Comparison of ENCODE assay signal across 7 mouse cellular contexts in genomic region chr17:57275997-57276351, GRCm38 (mm10). TPM values are rescaled to one million over a fixed set of nuclear protein-coding genes. Genes with fewer than 3 reads are reported as not detected.
A peak's percentile ranks its signal among the peaks of the same experiment; 100 is the strongest.
DNase-seq lines count a peak whose midpoint lies in the region; ATAC-seq and TF ChIP-seq lines count a peak whose summit lies in the region.

No protein-coding gene starts in this region.

- DNase-seq in lung, adult 2 months, result peak; percentile 53
- no peak for DNase-seq in lung, postnatal 10 days
- no peak for DNase-seq in embryonic facial prominence, embryonic 11.5 days (ENCODE audit: low spot score)
- DNase-seq in hindbrain, embryonic 10.5 days (ENCODE audit: low spot score), result peak; percentile 22
- peak; percentile 13 for DNase-seq in lung, postnatal 25 days (ENCODE audit: low spot score)
- no peak for DNase-seq in ovary, adult 18-20 months (ENCODE audit: low spot score)
- no peak for DNase-seq in thymus, postnatal 0 days (ENCODE audit: low spot score)

- peak overlapping the region; percentile 97 for H3K4me3 ChIP-seq in lung, adult 2 months (replicated peaks; ENCODE audit: extremely low read depth, low read depth, low read length)
- H3K4me3 ChIP-seq in embryonic facial prominence, embryonic 11.5 days (ENCODE audit: low read depth, low read length), result peak overlapping the region; percentile 38
- peak overlapping the region; percentile 54 for H3K4me3 ChIP-seq in hindbrain, embryonic 10.5 days

- H3K27me3 ChIP-seq in embryonic facial prominence, embryonic 11.5 days (ENCODE audit: control insufficient read depth, insufficient read depth, low read length), result peaks cover 20% of the 10 kb centered on the region
- peaks cover 59% of the 10 kb centered on the region for H3K27me3 ChIP-seq in hindbrain, embryonic 10.5 days (ENCODE audit: insufficient read depth, poor library complexity, severe bottlenecking)

- H3K4me2 ChIP-seq in embryonic facial prominence, embryonic 11.5 days (ENCODE audit: low read depth, low read length), result peak overlapping the region; percentile 56

- no peak for ATAC-seq in embryonic facial prominence, embryonic 11.5 days (replicated peaks; ENCODE audit: insufficient number of reproducible peaks, low FRiP score, low TSS enrichment, low read depth)

- no peaks in the 10 kb centered on the region for H3K9me3 ChIP-seq in embryonic facial prominence, embryonic 11.5 days (replicated peaks; ENCODE audit: control insufficient read depth, low read length)
- H3K9me3 ChIP-seq in hindbrain, embryonic 10.5 days, result no peaks in the 10 kb centered on the region

- TF ChIP-seq CTCF in lung, adult 2 months (IDR thresholded peaks at IDR 0.05; ENCODE audit: insufficient read depth, low read length), result no peak

- no peak overlapping the region for H3K27ac ChIP-seq in embryonic facial prominence, embryonic 11.5 days (replicated peaks; ENCODE audit: low read depth, low read length)
- no peak overlapping the region for H3K27ac ChIP-seq in hindbrain, embryonic 10.5 days

- no peak overlapping the region for H3K9ac ChIP-seq in embryonic facial prominence, embryonic 11.5 days (replicated peaks; ENCODE audit: low read length)

- WGBS in lung, adult 2 months, result under 1% methylated on average over 13 of the region's 13 CpGs
- WGBS in embryonic facial prominence, embryonic 11.5 days, result 3% methylated on average over 13 of the region's 13 CpGs
- 5% methylated on average over 13 of the region's 13 CpGs for WGBS in hindbrain, embryonic 10.5 days

- TF ChIP-seq POLR2A in lung, adult 2 months (IDR thresholded peaks at IDR 0.05; ENCODE audit: borderline replicate concordance, extremely low read depth, low read depth, low read length), result 0 out of 2 replicates have a peak, but pooled peaks have one; percentile 23

- H3K36me3 ChIP-seq in embryonic facial prominence, embryonic 11.5 days (replicated peaks; ENCODE audit: control insufficient read depth, insufficient read depth, low read depth, low read length), result no peaks in the 10 kb centered on the region
- no peaks in the 10 kb centered on the region for H3K36me3 ChIP-seq in hindbrain, embryonic 10.5 days

- 0 out of 2 replicates have a peak, but pooled peaks cover 4% of the 10 kb centered on the region for H3K4me1 ChIP-seq in lung, adult 2 months (ENCODE audit: control insufficient read depth, insufficient read depth, low read length)
- no peaks in the 10 kb centered on the region for H3K4me1 ChIP-seq in embryonic facial prominence, embryonic 11.5 days (ENCODE audit: control insufficient read depth, insufficient read depth, low read length)
- H3K4me1 ChIP-seq in hindbrain, embryonic 10.5 days (replicated peaks), result peaks cover 23% of the 10 kb centered on the region

RNA-seq across cellular contexts. Expression of gene Vav1, which starts 2.9 kb away (rescaled TPM):
- 8.2 and 12.3 TPM in 2 replicates for polyA plus RNA-seq in lung, adult 2 months (2012; rRNA removed)
- 2.3 and 2.7 TPM in 2 replicates for polyA plus RNA-seq in embryonic facial prominence, embryonic 11.5 days (2014; fragmentation: Nextera tagmentation; extraction: Ambion mirVana)
- polyA plus RNA-seq in hindbrain, embryonic 10.5 days (2016; fragmentation: Nextera tagmentation; extraction: Ambion mirVana), result 2.0 and 2.2 TPM in 2 replicates
- 131 and 133 TPM in 2 replicates for polyA plus RNA-seq in thymus, postnatal 0 days (2015; fragmentation: Nextera tagmentation; extraction: Ambion mirVana)

RNA-seq across cellular contexts. Expression of gene Trip10, which starts 26.7 kb away (rescaled TPM):
- 43.0 and 50.7 TPM in 2 replicates for polyA plus RNA-seq in lung, adult 2 months (2012; rRNA removed)
- polyA plus RNA-seq in embryonic facial prominence, embryonic 11.5 days (2014; fragmentation: Nextera tagmentation; extraction: Ambion mirVana), result 25.3 and 27.2 TPM in 2 replicates
- polyA plus RNA-seq in hindbrain, embryonic 10.5 days (2016; fragmentation: Nextera tagmentation; extraction: Ambion mirVana), result 28.1 and 37.9 TPM in 2 replicates
- polyA plus RNA-seq in thymus, postnatal 0 days (2015; fragmentation: Nextera tagmentation; extraction: Ambion mirVana), result 15.7 and 18.2 TPM in 2 replicates

RNA-seq across cellular contexts. Expression of gene Gpr108, which starts 27.7 kb away (rescaled TPM):
- polyA plus RNA-seq in lung, adult 2 months (2012; rRNA removed), result 62.1 and 68.2 TPM in 2 replicates
- polyA plus RNA-seq in embryonic facial prominence, embryonic 11.5 days (2014; fragmentation: Nextera tagmentation; extraction: Ambion mirVana), result 26.9 and 27.6 TPM in 2 replicates
- 24.3 and 25.4 TPM in 2 replicates for polyA plus RNA-seq in hindbrain, embryonic 10.5 days (2016; fragmentation: Nextera tagmentation; extraction: Ambion mirVana)
- polyA plus RNA-seq in thymus, postnatal 0 days (2015; fragmentation: Nextera tagmentation; extraction: Ambion mirVana), result 37.3 and 40.0 TPM in 2 replicates

RNA-seq across cellular contexts. Expression of gene C3, which starts 48.0 kb away (rescaled TPM):
- 254 and 275 TPM in 2 replicates for polyA plus RNA-seq in lung, adult 2 months (2012; rRNA removed)
- 0.35 and 0.46 TPM in 2 replicates for polyA plus RNA-seq in embryonic facial prominence, embryonic 11.5 days (2014; fragmentation: Nextera tagmentation; extraction: Ambion mirVana)
- polyA plus RNA-seq in hindbrain, embryonic 10.5 days (2016; fragmentation: Nextera tagmentation; extraction: Ambion mirVana), result 0.09 and 0.12 TPM in 2 replicates
- polyA plus RNA-seq in thymus, postnatal 0 days (2015; fragmentation: Nextera tagmentation; extraction: Ambion mirVana), result 5.0 and 5.4 TPM in 2 replicates

Comparison
In these comparisons a context has a peak if more than half of its experiments do, and no peak if none do; other contexts are left out.
1. DNase-seq: peak in lung, adult 2 months (single experiment), hindbrain, embryonic 10.5 days (single experiment) and lung, postnatal 25 days (single experiment); none in lung, postnatal 10 days (single experiment), embryonic facial prominence, embryonic 11.5 days (single experiment), ovary, adult 18-20 months (single experiment) and thymus, postnatal 0 days (single experiment).
2. H3K4me3 ChIP-seq: peak in every context shown above with its lines; median percentile 97 in lung, adult 2 months; 54 in hindbrain, embryonic 10.5 days; 38 in embryonic facial prominence, embryonic 11.5 days.